Mouse (Mus musculus) cortical plate, adult 2 months (tissue): ENCODE measurements around the gene Arl5a.
A peak's percentile ranks its signal among the peaks of the same experiment; 100 is the strongest.

Experiments used
- CTCF ChIP-seq: fragments of 200-500 bp; IDR thresholded peaks from 2 replicates; pipeline ENCODE4 v1.5.1; 2011; ENCODE audit warnings: mild to moderate bottlenecking, control low read depth, low read length; ENCODE audit not compliant: insufficient read depth; ENCODE audit errors: extremely low read depth
- POLR2A ChIP-seq: fragments of 200-500 bp; IDR thresholded peaks from 2 replicates; pipeline ENCODE4 v1.6.1; 2011; ENCODE audit warnings: mild to moderate bottlenecking, low read length, control low read depth; ENCODE audit not compliant: insufficient read depth; ENCODE audit errors: extremely low read depth

- TF ChIP-seq CTCF (no peak), POLR2A (peak; percentile 87)
Measured at GRCm38 (mm10) chr2:52424747-52425522, at the start of gene Arl5a.
